Mouse (Mus musculus): Measurements from ENCODE around the gene Cacnb4.

The Cacnb4 gene

DNA sequence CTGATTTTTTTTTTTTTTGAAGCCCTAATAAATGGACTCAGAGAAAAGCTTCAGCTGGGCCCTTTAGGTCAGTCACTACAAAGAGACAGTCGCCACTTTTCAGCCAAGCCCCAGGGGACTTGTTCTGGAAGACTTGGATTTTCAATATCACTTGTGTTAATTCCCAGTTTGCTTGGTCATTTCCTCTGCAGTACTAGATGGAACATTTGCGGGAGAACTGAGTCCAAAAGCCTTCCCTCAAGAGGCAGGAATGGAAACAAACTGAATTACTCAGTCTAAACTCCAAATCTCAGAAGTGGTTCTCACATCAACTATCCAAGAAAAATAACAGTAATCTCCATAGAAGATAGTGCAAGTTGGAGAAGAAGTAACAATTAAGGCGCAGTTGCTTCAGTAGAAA, 109.2 kb downstream of the Cacnb4 start:
- DNase-seq, result no peak

- no peak for DNase-seq
These were observed 113.4 kb downstream of the Cacnb4 start for GRCm38 (mm10) chr2:52563277-52563676.

- DNase-seq, result peak; percentile 80
These were observed 114.3 kb downstream of the Cacnb4 start for GRCm38 (mm10) chr2:52562356-52562755.

DNA sequence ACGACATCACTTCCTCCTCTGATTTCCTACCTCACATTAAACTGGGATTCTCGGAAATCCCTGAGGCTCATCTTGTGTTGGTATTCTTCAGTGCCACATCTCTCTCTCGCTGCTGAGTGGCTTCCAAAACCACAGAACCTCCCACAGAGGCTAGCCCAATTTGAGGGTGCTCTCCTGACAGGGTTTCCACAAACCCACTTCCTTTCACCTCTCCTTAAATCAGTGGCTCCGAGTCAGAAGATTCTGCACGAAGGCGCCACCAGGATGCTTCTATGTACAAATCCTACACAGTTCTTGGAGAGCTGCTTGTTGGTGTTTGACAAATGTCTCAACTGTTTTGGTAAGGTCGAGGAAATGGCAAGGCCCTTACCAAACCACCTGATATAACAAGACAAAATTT, 115.5 kb downstream of the Cacnb4 start:
- no peak for DNase-seq

DNA sequence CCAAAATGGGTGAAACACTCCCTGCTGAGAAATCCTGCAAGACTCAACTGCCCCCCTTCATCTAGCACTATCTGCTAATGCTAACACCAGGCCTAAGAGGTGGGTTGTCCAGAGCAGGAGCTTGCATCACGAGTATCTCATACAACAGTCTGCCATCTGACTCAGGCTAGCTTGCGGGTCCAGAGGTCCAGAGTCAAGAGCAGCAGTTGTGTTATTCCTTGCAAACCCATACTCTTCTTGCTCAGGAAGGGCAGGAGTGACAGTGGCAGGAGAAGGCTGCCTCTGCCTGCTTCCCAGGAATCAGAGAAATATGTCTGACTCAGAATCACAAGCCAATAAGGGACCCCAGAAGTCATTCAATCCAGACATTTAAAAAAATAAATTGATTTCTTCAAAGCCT, 116.4 kb downstream of the Cacnb4 start:
- DNase-seq, result no peak

DNA sequence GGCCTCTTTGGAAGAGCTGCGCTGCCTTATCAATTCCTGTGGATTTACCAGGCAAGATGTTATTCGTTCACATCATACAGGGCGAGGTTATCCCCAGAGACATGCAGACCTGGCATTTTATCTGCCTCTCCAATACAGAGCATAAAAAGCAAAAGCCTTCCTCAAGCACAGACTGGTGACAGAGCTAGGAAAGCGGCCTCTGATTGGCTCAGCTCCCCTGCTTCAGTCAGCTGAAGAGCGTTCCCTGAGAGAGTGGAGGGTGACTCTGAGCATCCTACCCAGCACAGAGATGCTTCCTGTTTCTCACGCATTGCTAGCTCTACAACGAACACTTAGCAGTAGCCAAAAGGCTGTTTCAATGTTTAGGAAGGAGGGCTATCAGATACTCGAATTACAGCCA, 118.2 kb downstream of the Cacnb4 start:
- peak; percentile 80 to 81 for DNase-seq

DNA sequence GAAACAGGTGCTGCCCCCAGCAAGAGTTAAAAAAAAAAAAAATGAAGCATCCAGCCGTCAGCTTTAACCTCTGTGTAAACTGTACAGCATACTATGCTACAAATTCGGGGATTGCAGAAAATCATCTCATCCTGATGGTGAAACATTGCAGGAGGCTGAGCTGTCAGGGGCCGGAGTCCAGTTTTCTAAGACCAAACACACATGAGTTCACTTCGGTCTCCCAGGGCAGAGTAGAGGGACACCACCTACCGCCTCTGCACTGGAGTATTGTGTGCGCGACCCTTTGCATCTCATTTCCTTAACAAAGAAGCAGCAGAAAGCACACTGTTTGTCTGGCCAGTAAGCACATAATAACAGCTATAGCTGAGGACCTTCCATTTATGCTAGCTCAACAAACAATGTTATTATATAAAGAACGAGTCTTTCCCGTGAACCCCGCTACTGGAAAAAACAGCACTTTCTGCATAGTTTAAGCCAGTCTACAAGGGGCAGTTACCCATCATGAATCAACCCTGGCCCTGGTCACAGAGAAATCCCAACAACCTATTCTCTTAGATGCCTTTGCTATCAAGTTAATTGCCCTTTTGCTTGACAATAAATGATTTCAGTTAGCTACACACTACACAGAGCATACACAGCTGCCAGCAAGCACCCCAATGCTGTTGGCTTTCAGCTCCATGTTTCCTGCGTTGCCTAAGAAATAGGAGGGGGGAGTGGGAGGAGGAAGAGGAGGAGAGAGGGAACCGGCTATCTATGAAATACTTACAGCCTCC, 118.9 kb downstream of the Cacnb4 start:
- peak; percentile 33 to 58 for DNase-seq

- DNase-seq, result no peak
These were observed 119.7 kb downstream of the Cacnb4 start for GRCm38 (mm10) chr2:52556961-52557326.

GRCm38 (mm10) chr2:52556298-52556960, 120.2 kb downstream of the Cacnb4 start:
- no peak for DNase-seq

DNA sequence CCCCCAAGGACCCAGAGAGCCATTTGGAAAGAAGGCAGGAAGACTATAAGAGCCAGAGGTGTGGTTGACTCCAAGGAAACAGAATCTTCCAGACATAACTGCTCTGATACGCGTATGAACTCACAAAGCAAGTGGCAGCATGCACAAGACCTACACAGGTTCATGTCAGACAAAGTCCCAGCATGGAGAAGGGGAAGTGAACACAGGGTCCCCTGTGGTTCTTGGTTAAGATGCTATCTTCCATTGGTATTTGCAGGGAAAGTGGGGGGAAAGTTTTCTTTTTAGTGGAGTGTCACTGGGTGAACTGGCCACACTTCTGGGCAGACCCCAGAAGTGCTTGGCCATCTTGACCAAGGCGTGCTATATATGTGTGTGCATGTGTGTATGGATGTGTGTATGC, 128.2 kb downstream of the Cacnb4 start:
- no peak for DNase-seq

- DNase-seq, result no peak
These were observed 129.3 kb downstream of the Cacnb4 start for GRCm38 (mm10) chr2:52547331-52547730.

DNA sequence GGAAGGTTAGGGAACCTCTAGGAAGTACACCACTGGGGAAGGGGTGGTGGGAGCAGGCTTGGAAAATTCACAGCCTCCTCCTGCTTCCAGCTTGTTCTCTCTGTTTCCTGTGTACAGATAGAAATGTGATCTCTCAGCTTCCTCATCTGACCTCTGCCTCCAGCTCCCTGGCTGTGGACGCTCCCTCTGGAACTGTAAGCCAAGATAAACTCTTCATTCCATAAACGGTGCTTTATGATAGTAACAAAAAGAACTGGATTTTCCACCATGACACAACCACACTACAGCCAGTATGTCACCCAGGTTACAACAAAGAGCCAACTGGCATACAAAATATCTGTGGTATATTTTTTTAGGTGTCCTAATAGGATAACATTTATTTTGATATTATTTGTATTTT, 132.1 kb downstream of the Cacnb4 start:
- no peak for DNase-seq

GRCm38 (mm10) chr2:52541068-52541467, 135.6 kb downstream of the Cacnb4 start:
- peak; percentile 68 to 72 for DNase-seq

DNA sequence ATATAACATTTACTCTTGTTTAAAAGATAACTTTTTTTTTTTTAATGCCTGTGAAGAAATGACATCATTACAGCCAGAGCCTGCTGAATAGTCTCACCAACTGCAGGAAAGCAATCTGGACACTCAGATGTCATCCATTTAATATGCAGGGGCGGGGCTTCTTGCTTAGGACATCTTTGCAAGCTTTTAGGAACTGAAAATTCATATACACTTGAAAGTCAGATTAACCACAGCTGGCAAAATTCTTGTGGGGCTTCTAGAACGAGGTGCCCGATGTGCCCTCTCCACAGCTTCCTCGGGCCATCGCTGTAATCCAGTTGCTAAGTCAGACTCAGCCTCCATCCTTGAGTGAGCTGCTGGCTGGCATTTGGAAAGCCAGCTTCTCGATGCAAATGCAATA, 137.3 kb downstream of the Cacnb4 start:
- no peak for DNase-seq

DNA sequence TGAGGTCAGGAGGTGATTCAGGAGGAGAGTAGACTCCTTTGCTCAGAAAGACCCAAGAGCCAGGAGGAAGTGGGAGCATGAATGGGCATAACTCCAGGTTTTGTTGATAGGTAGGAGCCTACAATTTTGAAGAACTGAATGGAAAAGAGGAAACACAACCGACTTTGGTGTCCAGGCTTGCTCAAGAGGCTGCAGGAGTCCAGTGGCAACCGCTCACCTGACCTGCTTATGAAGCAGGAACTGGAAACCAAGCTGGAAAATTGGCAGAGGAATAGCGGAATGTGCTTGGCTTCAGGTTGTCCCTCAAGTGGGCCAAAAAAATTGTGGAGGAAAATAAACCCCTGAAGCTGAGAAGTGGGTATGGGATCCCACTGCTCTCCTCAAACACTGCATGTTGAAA, 139.0 kb downstream of the Cacnb4 start:
- peak; percentile 53 to 60 for DNase-seq

DNA sequence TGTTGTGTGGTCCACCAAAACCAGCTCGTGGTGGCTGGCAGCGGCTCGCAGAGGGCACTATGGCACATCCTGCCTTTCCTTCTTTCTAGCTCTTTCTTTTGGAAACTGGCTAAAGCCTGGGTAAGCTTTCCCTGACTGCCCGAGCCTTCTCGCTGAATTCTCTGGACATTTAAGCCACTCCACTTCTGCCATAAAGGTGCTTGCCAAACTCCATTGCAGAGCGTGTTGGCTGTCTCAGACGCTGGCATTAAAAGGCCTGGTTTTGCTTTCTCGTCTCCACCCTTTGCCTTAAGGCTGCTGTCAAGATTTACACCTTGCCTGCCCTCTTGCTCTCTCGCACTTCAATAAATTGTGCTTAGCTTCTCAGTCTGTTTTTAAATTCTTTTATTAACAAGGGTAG, 139.5 kb downstream of the Cacnb4 start:
- no peak for DNase-seq

- no peak for DNase-seq
These were observed 140.1 kb downstream of the Cacnb4 start for GRCm38 (mm10) chr2:52536511-52536910.

GRCm38 (mm10) chr2:52533696-52534095, 142.9 kb downstream of the Cacnb4 start:
- DNase-seq, result no peak

- DNase-seq, result no peak
These were observed 146.1 kb downstream of the Cacnb4 start for GRCm38 (mm10) chr2:52530521-52530920.

DNA sequence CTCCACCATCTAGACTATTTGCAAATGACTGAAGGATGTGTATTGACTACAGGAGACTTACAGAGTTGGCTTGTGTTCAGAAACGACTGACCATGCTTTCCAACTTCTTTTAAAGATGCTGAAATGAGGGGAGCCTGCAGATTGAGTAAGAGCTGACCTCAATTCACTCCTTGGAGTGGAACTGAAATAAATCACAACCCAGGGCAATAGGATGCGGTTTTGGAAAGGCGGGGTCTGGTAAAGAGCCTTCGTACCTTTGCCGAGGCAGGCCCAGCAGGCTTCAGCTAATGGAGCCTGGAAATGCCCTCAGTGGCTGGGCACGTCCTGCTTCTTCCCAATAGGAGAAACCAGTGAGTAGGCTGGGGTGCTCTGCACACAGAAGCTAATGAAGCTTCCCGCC, 147.4 kb downstream of the Cacnb4 start:
- DNase-seq, result no peak

DNA sequence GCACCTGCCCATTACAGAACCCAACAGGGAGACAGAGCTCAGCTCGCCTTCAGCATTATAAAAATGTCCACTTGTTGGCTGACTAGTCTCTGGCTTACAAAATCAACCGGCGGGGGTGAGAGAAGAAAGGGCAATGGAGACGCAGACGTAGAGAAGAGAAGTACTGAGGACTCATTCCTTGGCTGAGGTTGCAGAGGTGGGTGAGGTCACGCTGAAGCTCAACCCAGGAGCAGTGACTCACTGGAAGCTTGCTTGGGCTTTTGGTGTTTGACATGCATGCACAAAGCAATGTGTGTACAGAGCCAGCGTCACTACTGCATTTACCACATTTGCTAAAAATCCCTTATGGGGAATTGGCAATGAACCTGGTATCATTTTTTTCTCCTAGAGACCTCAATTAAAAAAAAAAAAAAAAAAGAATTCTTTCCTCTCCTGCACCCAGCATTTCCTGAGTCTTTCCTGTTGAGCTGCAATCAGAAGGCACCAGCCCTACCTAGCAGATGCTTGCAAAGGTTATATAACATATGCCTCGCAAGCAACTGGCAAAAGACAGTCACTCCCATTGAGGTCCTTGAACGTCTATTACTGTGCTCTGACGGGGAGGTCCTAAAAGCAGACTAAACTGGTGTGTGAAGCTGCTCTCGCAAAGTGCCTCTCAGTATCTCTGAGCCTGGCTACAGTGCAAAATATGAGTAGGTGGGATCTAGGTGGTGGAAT, 150.6 kb downstream of the Cacnb4 start:
- no peak for DNase-seq

- DNase-seq, result no peak
These were observed 153.4 kb downstream of the Cacnb4 start for GRCm38 (mm10) chr2:52523056-52523715.

- no peak for DNase-seq
These were observed 155.6 kb downstream of the Cacnb4 start for GRCm38 (mm10) chr2:52521012-52521411.
